Mouse (Mus musculus): ENCODE results near the gene Aox4.

Gene Aox4

DNA sequence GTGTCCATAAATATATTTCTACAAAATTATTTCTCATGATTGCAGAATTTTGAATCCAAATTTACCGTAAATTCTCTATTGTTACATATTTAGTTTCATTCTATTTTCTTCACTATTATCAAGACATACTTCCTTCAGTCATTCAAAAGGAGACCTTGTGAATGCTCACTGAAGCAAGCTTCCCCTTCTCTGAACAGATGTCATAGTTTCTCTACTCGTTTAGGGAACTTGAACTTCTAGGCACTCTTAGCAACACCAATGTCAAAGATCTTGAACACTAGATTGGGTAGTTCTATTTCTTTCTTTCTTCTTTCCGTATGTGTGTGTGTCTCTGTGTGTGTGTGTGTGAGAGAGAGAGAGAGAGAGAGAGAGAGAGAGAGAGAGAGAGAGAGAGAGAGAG is 34.3 kb downstream of the Aox4 start:
- no peak for DNase-seq (ENCODE audit: low spot score in 2 of 2)

DNA sequence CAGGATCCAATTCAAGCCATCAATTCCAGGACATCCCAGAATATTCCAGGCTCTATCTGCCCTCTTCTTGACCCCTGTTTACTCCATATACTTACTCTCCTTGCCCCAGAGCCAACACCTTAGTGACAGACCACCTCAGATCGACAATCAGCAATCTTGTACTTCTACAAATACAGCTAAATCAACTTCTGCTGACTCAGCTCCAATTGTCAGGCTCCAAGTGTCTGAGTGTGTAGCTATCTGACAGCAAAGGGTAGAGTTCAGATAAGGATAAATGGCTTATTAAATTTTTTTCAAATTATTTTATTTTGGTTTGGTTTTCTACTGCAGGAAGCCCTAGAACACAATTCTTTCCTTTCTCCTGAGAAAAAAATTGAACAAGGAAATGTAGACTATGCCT is 38.3 kb downstream of the Aox4 start:
- DNase-seq (ENCODE audit: low spot score in 2 of 2) = no peak

DNA sequence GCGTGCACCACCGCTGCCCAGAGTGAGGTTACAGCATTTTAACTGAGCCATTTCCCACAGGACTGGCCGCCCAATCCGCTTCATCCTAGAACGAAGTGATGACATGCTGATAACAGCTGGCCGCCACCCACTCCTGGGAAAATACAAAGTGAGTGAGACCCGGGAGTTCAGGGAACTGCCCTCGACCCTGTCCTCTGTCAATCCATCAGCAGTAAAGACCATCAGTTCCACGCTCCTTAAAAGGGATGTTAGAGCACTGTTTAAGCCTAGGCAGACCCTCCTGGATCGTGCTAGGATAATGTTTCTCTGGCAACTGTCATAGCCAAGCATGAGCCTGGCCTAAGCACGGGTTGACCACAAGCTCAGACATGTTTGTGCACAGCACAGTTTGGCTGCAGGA is 43.3 kb downstream of the Aox4 start:
- DNase-seq (ENCODE audit: low spot score in 2 of 2) = no peak

DNA sequence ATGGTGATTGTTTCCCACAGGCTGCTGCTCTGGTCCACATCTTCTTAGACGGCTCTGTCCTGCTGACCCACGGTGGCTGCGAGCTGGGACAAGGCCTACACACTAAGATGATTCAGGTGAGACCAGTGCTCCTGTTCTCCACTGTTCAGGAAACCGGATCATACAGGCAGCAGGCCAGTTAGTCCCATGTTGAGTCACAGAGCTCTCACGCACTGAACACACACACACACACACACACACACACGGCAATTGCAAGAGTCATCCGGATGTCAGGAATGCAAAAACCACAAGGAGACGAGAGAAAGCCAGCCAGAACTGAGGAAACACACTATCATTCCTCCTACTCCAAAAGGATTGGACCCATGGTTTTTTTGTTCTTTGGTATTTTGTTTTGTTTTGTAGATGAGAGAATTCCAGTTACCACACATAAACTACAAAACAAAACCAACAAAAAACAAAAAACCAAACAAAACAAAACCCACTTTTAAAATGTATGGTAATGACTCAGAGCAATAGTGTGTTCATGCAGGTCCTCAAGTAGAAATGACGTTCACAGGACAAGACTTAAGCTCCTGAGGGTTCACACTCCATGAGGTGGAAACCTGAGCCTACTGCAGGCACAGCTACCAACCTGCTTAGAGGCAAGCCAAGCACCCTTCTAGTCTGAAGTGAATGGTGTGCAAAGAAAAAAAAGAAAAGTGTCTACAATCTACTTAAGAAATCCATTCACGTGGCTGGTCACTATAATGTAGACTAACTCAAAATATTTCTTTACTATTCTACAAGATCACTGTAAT is 47.2 kb downstream of the Aox4 start:
- DNase-seq (ENCODE audit: low spot score in 2 of 2) = no peak

DNA sequence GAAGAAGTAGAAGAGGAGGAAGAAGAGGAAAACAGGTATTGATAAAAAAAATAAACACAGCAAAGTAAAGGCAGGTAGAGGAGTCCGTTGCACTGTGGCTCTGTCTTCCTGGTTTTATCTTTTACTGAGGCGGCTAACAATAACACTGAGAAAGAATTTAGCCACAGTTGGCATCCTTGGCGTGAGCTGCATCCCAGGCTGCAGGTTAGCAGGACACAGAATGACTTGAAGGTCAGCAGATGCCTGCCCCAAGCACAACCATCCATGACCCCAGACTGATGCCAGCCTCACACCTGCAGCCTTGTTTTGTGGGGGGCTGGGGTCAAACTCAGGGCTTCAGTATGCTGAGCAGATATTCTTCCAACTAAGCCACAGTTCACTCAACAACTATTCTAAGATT is 50.1 kb downstream of the Aox4 start:
- no peak for DNase-seq (ENCODE audit: low spot score in 2 of 2)

DNA sequence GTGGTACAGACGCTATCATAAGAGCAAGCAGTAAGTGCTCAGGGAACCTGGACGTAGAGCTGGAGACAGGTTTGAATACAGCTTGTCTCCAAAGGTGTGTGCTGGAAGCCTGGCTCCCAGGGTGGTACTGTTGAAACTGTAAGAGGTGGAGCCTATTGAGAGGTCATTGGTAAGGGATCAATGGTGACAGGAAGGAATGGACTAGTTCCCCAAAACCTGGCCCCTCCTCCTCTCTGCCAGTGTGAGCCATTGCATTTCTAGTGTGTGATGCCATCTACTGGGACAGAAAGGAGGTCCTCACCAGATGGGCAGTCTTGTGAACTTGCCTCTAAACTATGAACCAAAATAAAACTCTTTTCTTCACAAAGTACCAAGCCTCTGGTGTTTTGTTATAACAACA is 58.0 kb downstream of the Aox4 start:
- DNase-seq (ENCODE audit: low spot score in 2 of 2) = no peak

DNA sequence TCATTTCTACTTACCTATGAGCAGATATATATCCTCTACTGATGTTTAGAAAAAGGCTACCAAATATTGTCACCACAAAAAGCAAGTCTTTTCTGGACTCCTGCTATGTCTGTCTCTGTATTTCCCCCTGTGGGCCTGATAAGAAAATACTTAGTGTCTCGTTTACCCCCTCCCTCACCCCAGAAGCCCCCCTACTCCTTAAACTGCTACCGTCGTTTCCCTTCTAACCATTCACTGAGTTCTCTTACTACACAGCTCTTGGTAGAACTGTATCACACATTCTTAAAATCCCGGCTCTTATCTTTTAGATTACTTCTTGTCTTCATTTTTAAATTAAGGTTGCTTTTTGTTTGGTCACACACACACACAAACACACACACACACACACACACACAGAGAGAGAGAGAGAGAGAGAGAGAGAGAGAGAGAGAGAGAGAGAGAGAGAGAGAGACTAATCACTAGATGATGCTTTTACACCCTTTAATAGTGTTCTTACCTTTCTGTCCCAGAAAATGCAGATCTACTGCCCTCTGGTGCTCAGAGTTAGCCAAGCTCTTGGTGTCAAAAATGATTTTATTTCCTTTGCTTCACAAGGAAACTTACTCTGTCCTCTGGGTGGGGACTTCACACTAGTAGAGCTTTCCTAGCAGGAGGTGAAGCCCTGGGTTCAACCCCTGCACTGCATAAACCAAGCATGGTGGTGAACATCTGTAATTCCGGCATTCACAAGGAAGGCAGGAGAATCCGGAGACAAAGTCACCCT is 60.8 kb downstream of the Aox4 start:
- DNase-seq (ENCODE audit: low spot score in 2 of 2) = peak; percentile 22 to 44

DNA sequence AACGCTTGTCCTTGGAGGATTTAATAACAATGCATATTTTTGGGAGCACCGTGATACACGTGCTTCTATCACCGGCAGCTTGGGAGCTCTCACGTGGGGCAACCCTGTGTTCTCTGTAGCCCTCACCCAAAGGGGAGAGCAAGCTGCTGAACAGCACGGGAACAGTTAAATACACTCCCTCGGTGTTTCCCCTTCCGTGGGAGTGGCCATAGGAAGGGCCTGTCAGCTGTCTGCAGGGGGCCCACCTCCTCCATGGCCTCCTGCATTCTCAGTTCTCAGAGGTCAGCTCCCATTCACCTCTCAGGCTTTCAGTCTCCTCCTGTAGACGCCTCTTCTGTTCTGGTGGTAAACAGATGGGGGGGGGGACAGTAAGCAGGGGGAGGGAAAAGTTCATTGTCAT is 65.7 kb downstream of the Aox4 start:
- DNase-seq (ENCODE audit: low spot score in 2 of 2) = no peak

DNA sequence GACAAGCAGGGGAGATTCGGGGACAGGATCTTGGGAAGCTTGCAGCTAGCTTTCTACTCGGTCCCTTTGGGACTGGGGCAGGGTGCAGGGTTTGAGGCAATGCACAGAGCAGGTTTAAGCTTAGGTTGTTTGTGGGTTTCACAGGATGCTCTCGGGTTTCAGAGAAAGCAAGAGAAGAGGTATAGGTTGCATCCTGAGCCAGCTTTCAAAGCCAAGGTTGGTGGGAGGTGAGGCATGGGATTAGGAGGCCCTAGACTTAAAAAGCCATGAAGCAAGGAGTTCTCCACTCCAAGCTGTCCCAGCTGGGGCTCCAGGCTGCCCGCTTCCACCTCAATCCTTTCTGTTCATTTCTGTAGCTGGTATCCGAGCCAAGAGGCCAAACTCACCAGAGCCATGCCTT is 67.8 kb downstream of the Aox4 start, which contains the start of gene Aox2:
TSS of gene Aox2 (plus strand) at position 301 of the 400 bp plus-strand sequence.
- DNase-seq (ENCODE audit: low spot score in 2 of 2) = no peak

DNA sequence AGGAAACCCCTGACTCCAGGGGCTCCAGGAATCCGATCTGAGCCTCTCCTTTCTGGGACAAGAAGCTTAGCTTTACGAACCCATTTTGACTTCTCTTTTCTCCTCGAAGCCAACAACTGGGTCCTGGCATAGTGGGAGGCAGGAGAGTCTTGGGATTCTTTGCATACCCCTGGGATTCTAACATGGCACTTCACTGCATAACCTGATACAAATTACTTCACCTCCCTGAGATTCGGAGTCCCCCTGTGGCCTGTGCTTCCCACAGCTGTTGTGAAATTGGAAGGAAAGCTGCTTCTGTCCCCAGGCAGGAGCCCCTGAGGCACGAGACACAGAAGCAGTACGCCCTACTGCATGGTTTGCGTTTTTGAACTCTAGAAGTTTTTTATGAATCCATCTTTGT is 68.3 kb downstream of the Aox4 start:
- no peak for DNase-seq (ENCODE audit: low spot score in 2 of 2)

DNA sequence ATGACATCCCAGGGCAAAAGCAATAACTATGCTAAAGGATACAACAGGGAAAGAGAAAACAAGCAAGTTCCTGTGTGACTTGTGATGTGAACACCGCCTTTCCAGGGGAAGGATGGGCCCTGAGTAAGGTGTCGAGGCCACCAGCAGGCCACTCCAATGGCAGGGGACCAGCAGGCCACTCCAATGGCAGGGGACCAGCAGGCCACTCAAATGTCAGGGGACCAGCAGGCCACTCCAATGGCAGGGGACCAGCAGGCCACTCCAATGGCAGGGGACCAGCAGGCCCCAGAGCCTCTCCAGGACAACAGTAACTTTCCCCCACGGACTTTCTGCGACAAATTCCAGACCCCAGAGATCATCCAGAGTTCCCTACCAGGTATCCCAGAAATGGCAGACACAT is 70.2 kb downstream of the Aox4 start:
- no peak for DNase-seq (ENCODE audit: low spot score in 2 of 2)

DNA sequence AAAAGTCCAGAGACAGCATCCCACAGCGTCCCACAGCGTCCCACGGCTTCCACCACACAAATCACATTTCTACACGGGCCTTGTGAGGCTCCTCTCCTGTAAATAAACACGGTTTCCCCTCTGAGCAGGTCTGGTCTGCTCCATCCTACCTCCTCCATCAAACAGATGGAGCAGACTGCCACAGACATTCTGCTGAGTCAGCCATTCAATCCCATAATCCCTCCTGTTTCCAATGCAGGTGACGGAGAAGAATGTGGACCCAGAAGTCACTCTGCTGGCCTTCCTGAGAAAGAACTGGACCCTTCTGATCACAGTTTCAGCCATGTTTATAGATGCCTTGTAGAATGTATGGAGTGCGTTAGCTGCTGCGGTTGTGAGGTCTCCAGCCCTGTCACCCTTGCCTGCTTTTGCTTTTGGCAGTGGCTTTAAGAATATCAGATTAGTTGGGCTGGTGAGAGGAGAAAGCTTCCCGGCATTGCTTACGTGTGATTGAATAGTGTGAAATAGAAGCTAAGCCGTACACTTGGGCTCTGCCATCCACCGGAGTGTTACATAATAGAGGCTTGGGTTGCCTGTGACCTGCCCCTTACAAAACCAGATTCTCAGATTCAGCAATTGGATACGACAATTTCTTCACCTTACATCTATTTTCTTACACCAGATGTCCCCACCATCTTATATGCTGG is 70.9 kb downstream of the Aox4 start:
- no peak for DNase-seq (ENCODE audit: low spot score in 2 of 2)

DNA sequence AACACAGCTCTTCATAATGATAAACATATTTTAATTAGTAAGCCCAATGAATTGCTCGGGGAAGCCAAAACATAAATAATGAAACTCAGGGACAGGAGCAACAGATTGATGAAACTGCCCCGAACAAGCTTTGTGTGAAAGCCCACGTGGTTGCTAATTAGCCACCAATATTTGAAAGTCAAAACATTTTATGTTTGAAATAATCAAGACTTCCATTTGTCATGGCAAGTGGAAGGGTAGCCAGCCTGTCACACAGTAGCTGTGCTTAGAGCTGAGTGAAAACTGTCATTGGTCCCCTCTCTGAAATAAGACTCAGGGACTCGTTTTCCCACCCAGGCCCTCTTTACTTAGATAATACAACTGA is 71.4 kb downstream of the Aox4 start:
- DNase-seq (ENCODE audit: low spot score in 2 of 2) = no peak

DNA sequence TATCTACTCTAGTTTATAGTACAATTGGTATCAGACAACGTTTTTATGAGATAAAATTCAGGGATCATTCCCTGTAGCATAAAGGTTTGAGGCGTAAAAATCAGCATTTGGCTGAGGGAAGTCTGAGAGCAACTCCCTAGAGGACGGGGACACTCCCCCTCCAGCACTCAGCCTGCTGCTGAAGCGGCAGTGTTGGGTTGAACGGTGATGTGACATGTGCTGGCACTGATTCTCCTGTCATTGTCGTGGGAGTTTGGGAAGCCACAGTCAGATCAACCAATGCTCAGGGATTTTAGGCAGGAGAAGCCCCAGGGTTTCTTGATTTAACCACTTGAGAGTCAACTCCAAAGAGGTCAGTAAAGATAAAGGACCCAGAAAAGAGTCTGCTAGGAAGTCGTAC is 74.3 kb downstream of the Aox4 start:
- DNase-seq (ENCODE audit: low spot score in 2 of 2) = no peak

DNA sequence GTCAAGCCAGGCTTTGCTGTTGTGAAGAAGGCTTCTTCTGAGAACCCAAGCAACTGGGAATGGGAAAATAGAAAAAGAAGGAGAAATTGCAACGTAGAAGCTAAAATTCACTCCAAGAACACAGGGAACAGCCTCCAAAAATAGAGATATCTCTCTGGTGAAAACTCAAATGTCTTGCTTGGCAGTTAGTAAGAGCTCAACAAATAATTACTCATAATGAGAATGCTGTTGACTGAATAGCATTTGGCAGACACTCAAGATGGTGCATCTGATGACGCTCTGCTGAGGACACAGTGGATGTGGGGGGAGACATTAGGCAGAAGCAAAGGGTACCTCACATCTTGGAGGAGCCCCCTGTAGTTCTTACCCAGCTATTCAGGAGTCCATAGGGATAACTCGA is 77.9 kb downstream of the Aox4 start:
- DNase-seq (ENCODE audit: low spot score in 2 of 2) = no peak

DNA sequence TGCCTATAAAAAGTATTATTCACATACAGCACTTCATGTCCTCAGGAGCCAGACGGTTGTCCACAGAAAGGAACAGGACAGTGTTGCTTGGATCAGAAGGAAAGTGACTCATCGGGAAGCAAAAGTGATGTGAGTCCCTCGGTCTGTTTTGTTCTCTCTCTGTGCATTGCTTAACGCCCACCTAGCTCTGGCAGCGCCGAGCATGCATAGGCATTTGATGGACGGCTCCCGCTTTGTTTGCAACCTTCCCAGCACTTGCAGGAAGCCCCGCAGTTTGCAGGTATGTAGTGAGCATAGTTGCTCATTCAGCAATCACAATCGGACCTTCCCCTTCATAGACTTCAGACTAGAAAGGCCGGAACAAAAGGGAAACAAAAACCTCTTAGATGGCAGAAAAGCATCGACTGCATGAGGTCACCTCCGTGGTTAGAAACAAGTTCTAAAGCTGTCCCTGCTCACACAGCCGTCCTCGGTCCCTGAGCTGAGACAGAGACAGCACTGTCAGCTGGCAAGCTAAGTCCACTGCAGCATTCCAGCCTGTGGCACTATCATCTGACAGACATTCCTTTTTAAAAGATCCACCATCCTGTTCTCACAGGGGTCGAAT is 79.8 kb downstream of the Aox4 start:
- no peak for DNase-seq (ENCODE audit: low spot score in 2 of 2)

DNA sequence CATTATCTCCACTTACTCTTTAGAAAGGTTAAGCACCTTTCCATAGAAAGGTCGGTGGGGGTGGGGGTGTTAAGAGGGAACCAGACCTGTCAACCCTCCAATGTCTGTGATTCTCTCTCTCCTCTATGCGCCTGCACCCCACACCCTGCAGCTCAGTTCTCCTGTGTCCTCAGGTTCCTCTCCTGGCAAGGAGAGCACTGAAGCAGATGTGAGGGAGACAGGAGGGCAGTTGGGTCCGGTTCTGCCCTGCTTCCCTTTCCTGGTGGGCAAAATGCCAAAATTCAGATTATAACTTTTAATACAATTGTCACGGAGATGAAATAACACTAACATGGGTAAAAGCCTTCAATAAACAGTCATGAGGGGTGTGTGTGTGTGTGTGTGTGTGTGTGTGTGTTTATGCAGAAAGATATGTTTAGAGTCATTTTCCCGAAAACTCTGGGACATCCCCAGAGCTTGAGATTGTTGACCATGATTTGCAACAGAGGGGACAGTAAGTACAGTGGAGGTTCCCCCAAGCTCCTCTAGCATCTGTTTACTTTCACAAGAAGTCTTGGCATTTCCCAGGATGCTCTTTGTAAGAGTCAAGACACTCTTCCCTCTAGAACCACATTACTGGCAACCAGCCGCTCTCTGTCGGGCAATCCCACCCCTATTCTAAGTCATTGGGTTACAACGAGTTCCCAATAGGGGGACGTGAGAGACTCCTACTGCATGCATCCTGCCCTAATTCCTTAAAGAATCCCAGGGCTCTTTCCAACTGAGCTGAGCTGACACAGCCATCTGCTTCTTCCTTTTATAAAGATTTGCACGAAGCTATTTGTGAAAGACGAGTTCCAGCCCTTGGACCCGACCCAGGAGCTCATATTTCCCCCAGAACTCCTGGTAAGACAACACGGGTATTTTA is 81.5 kb downstream of the Aox4 start:
- DNase-seq (ENCODE audit: low spot score in 2 of 2) = peak in 1 of 2 experiments; percentile 11

DNA sequence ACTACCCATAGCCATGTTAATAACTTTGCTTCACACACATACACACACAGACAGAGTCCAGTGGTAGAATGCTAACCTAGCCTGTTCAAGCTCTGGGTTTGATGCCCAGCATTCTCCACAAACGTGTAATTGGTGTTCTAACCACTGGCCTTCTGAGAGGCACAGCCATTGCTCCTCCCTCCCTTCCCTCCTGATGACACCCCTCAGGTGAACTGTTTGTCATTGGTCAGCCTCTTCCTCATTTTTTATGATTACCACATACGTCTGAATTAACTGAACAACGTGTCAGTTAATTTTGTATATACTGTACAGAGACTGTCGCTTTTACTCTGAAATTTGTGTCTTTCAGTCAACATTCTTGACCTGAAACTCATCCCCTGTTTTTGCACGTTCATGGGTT is 84.5 kb downstream of the Aox4 start:
- DNase-seq (ENCODE audit: low spot score in 2 of 2) = no peak

DNA sequence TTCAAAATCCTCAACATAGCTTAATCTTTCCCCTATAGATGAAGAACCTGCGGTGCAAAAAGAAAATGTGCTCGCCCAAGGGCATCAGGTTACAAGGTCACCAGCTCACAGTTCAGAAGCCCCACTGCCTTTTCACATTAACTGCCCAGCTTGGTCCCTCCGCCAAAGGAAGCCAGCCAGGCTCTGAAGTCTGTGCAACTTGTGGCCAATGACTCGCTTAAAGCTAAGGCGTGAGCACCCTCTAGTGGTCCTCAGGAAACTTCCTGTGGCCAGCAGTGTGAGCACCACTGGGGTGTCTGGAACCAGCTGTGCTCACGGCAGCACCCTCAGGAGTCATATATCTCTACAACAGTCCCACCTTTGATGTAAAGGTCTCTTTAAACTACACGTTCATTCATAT is 86.1 kb downstream of the Aox4 start:
- DNase-seq (ENCODE audit: low spot score in 2 of 2) = peak; percentile 27 to 58

DNA sequence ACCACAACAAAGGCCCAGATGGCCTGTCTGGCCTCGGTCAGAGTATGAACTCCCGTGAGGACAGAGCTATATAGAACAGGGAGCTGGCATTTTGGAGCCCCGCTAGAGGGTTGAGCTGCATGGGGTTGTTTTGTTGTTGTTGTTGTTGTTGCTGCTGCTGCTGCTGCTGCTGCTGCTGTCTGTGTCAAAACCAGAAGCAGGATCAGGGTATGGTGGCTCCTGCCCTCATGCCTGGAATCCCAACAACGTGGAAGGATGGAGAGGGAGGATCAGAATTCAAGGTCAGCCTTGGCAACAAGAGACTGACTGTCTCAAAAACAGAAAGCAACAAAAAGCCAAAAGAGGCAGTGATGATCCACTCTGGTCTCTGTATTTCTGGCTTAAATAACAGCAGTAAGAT is 86.6 kb downstream of the Aox4 start:
- no peak for DNase-seq (ENCODE audit: low spot score in 2 of 2)

DNA sequence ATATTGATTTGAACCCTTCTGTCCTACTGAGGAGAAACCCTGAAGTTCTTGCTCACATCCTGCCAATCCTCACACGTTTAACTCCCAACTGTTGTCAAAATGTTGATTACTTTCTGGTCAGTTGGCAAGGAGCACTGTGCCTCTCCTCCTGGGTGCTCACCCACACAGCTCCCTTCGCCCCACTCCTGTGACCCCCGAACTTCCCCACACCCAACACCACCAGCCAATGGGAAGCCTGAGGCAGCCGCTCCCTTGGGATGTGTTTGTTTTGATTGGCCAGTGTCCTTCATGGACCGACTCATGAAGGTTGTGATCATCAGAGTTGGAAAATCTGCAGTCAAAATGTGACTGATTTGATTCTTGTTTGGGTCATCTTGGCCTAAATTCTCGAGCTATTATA is 88.2 kb downstream of the Aox4 start:
- DNase-seq (ENCODE audit: low spot score in 2 of 2) = no peak

Measured in frontal cortex, postnatal 25 days (tissue).